Mouse (Mus musculus) lung, embryonic 14.5 days (tissue): ENCODE data around the gene Itgb2. TPM values are rescaled to one million over a fixed set of nuclear protein-coding genes. Genes with fewer than 3 reads are reported as not detected.

Source experiments
- ATAC-seq: fragments of 200-750 bp; cut with Nextera tagmentation; 2 replicates; pipeline ENCODE4 v1.8.0; 2017; ENCODE audit warnings: mild to moderate bottlenecking, moderate TSS enrichment, moderate library complexity; ENCODE audit not compliant: insufficient read depth
- DNase-seq: peaks from one replicate; pipeline ENCODE4 v3.0.0-alpha.2; 2015
- H3K27ac ChIP-seq: fragments of 300-500 bp; sonication (generic); 2 replicates; pipeline ENCODE4 v1.5.1; 2014; ENCODE audit warnings: low read depth, mild to moderate bottlenecking, moderate library complexity
- H3K27me3 ChIP-seq: fragments of 300-500 bp; sonication (generic); 2 replicates; pipeline ENCODE4 v1.6.1; 2014; ENCODE audit warnings: low read length, control low read depth; ENCODE audit not compliant: insufficient read depth
- H3K36me3 ChIP-seq: fragments of 300-500 bp; sonication (generic); 2 replicates; pipeline ENCODE4 v1.6.1; 2014; ENCODE audit warnings: control low read depth; ENCODE audit not compliant: insufficient read depth
- H3K4me1 ChIP-seq: fragments of 300-500 bp; sonication (generic); 2 replicates; pipeline ENCODE4 v1.6.1; 2014; ENCODE audit warnings: antibody characterized with exemption, control low read depth; ENCODE audit not compliant: insufficient read depth
- H3K4me2 ChIP-seq: fragments of 300-500 bp; sonication (generic); 2 replicates; pipeline ENCODE4 v1.6.1; 2014; ENCODE audit warnings: mild to moderate bottlenecking
- H3K4me3 ChIP-seq: fragments of 300-500 bp; sonication (generic); 2 replicates; pipeline ENCODE4 v1.5.1; 2014; ENCODE audit warnings: low read depth, low read length
- H3K9ac ChIP-seq: fragments of 300-500 bp; sonication (generic); 2 replicates; pipeline ENCODE4 v1.6.1; 2014
- H3K9me3 ChIP-seq: fragments of 300-500 bp; sonication (generic); 2 replicates; pipeline ENCODE4 v1.6.1; 2016; ENCODE audit warnings: low read depth, low read length, control low read depth
- CTCF ChIP-seq: IDR thresholded peaks from 2 replicates; pipeline ENCODE4 v1.5.1; 2016; ENCODE audit warnings: antibody characterized with exemption, low read depth
- WGBS: fragments of 180-500 bp; shearing (Covaris S2); extraction: QIAGEN DNeasy Blood & Tissue Kit; methylation state at CpG from one replicate; pipeline ENCODE4 v1.1.7; 2014; 5-methylcytosine and 5-hydroxymethylcytosine counted together
- polyA plus RNA-seq: library from polyadenylated mRNA; unstranded; fragments of >200 nt; fragmentation: Nextera tagmentation; extraction: Ambion mirVana; gene quantifications from 2 replicates; pipeline ENCODE4 v1.2.1, GENCODE M21; 2014

Gene Itgb2
- polyA plus RNA-seq, 1 experiment from 2014 or later, result 2.0 TPM

DNA sequence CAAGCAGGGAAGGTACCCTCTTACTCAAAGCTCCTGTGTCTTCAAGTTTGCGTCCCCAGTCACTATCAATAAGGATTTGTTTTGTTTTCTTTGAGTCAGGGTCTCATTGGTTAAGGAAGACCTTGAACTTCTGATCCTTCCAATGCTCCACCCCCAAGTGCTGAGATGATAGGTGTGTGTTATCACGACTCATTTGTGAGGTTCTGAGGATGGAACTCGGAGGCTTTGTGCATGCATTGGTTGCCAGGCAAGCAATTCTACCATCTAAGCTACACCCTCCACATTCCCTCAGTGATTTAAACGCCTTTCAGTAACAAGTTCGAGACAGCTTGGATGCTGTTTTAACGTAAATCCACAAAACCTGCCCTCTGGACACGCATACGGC lies 51.0 kb downstream of the Itgb2 start:
- no peak for TF ChIP-seq CTCF
- Histone ChIP-seq H3K9ac (peak overlapping the region; percentile 61), H3K4me2 (peak overlapping the region; percentile 86), H3K27ac (peak overlapping the region; percentile 91; the same call in 1 of the 2 replicates), H3K36me3 (no peaks in the 10 kb centered on the region), H3K27me3 (no peaks in the 10 kb centered on the region), H3K4me1 (peaks cover 8% of the 10 kb centered on the region), H3K4me3 (peak overlapping the region; percentile 77), H3K9me3 (no peaks in the 10 kb centered on the region)
- DNase-seq, result no peak
- ATAC-seq, result no peak
- 5% methylated on average over 8 of the region's 8 CpGs for WGBS

DNA sequence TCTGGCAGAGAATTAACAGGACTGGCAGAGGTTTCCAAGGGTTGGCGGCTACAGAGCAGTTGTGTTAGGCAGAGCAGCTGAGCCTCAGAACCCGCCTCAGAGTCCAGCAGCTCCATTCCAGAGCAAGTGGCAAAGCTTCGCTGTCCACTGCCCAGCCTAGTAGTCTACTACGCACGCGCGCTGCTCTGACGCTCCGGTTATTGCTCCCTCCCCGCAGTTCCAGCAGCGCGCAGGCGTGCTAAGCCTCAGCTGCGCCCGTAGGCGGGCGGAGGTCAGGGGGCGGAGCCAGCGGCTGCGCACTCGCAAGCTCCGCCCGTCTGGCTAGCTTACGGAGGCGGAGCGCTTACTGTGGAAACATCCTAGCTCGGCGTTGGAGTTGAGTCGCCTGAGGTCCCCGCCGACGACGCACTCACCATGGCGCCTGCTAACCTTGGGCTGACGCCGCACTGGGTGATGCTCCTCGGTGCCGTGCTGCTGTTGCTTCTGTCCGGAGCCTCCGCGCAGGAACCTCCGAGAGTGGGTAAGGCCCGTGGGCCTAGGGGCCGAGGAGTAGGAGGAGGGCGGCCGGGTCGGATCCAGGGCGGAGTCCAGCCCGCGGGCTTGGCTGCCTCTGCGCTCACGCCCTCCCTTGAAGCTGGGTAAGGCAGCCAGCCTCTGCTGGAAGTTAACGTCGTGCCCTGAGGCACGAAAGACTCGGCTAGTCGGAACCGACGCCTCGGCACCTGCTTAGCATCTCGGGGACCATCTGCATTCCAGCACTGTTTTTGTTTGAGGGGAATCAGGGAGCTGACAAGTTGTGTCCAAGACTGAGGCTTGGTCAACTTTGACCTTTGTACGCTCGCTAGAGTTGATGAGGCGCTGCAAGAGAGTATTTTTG lies 51.6 kb downstream of the Itgb2 start, which contains the start of gene Pttg1ip:
Gene Pttg1ip, plus strand, starts transcription at position 313 of the 877 bp plus-strand sequence.
- Histone ChIP-seq H3K4me1 (peaks cover 8% of the 10 kb centered on the region), H3K4me2 (peak within 1 kb of the TSS; percentile 86), H3K27ac (peak within 1 kb of the TSS; percentile 91), H3K36me3 (no peaks in the 10 kb centered on the region), H3K9ac (peak within 1 kb of the TSS; percentile 77), H3K9me3 (no peaks in the 10 kb centered on the region), H3K4me3 (peak within 1 kb of the TSS; percentile 77), H3K27me3 (no peaks in the 10 kb centered on the region)
- TF ChIP-seq CTCF, result no peak
- DNase-seq (peak; percentile 100), ATAC-seq (peak; percentile 98)
- WGBS, result under 1% methylated on average over 64 of the region's 64 CpGs

- Histone ChIP-seq H3K4me1 (peaks cover 8% of the 10 kb centered on the region), H3K36me3 (0 out of 2 replicates have a peak, but pooled peaks cover 4% of the 10 kb centered on the region), H3K9ac (peak overlapping the region; percentile 77), H3K27ac (peak overlapping the region; percentile 91; the same call in 1 of the 2 replicates), H3K4me3 (peak overlapping the region; percentile 77), H3K27me3 (no peaks in the 10 kb centered on the region), H3K9me3 (no peaks in the 10 kb centered on the region), H3K4me2 (peak overlapping the region; percentile 86)
- WGBS, result 3% methylated on average over 8 of the region's 8 CpGs
- no peak for ATAC-seq
- no peak for TF ChIP-seq CTCF
- no peak for DNase-seq
Observed at GRCm38 (mm10) chr10:77582285-77582618, 52.2 kb downstream of the Itgb2 start.

DNA sequence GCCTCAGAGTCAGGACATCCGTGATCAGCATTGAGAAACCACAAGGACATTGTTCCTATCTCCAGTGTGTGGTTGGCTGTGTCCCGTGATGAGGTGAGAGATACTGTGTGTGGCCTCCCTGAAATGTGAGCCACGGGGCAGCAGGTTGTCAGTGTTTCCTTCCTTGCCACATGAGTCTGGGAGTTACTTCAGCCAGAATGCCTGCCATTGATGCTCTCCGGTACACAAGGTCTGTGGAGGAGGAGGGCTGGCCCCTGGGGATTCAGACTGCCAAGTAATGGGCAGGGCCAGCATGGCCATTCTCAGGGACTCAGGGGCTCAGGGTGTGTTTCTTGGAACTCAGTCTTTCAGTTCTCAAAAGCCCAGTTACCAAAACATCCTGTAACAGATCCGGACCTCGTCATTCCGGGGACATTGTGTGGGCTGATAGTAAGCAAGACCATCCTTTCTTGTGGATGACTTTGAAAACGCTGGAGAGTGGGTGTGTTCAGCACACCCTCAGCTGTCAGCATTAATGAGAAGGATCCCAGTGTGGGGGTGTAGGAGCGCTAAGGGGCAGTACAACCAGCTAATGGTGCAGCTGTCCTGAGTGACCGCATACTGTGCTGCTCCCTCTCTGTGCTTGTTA lies 53.9 kb downstream of the Itgb2 start:
- peaks cover 15% of the 10 kb centered on the region; the same call in 1 of the 2 replicates for H3K36me3 ChIP-seq
- no peak for ATAC-seq

DNA sequence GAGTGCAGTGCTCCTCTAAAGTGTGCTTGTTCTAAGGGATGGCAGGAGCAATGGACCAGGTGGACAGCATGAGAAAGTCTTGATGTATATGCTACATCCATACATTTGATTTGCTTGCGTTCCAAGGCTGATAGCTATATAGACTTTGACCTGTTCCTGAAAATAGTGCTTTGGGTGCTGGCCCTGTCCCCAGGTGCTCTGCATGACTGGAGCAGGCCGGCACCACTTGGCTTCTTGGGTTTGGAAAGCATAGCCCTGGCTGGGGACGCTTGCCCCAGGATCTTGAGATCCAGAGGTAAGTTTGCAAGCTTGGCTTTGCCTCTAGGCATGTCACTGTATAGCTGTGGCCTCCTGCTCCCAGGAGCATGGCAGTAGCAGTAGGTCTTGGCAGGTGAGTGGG lies 56.6 kb downstream of the Itgb2 start:
- ATAC-seq, result no peak
- WGBS, result 83% methylated on average over 3 of the region's 3 CpGs
- H3K9ac ChIP-seq, result no peak overlapping the region

More for the DNA sequence above, 53.9 kb downstream of the Itgb2 start:
- no peak overlapping the region; the same call in 1 of the 2 replicates for H3K4me2 ChIP-seq
- TF ChIP-seq CTCF, result no peak
- peaks cover 8% of the 10 kb centered on the region for H3K4me1 ChIP-seq
- no peak overlapping the region for H3K9ac ChIP-seq
- WGBS, result 65% methylated on average over 10 of the region's 10 CpGs
- H3K4me3 ChIP-seq, result no peak overlapping the region
- H3K9me3 ChIP-seq, result no peaks in the 10 kb centered on the region
- no peak overlapping the region for H3K27ac ChIP-seq
- DNase-seq, result no peak
- H3K27me3 ChIP-seq, result no peaks in the 10 kb centered on the region

DNA sequence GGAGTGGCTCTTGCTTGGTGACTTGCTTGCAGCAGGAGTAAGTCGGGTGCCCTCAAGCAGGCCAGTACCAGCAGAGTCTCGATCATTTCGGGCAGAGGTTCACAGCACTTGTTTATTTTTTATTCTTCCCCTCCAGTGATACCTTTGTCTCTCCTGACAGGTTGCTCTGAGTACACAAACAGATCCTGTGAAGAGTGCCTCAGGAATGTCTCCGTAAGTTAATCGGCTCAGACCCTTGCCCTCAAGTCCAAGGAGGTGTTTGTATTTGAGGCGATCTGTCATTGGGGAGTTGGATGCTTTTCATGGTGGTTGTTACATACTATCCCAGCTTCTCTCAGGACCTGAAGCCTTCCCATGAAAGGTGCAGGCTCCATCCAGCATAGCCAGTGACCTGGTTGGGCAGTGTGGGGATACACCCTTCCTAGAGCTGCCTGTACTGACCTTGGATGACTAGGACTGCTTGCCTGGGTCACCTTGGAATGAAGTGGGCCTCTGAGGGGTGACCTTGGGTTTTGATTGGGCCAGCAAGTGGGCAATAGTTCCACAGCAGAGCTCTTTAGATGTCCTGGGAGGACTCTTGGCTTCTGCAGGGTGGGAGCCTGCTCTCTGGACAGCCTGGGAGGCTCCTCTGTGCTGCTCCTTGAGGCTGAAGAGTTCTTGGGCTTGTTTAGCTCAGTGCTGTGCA lies 57.2 kb downstream of the Itgb2 start:
- DNase-seq (no peak), ATAC-seq (no peak)
- TF ChIP-seq CTCF, result no peak
- Histone ChIP-seq H3K27ac (no peak overlapping the region), H3K27me3 (no peaks in the 10 kb centered on the region), H3K4me3 (no peak overlapping the region), H3K4me1 (peaks cover 3% of the 10 kb centered on the region), H3K9ac (no peak overlapping the region), H3K36me3 (peaks cover 47% of the 10 kb centered on the region), H3K4me2 (no peak overlapping the region), H3K9me3 (no peaks in the 10 kb centered on the region)
- WGBS, result 45% methylated on average over 6 of the region's 6 CpGs

More for the DNA sequence above, 56.6 kb downstream of the Itgb2 start:
- Histone ChIP-seq H3K36me3 (peaks cover 41% of the 10 kb centered on the region), H3K4me2 (no peak overlapping the region), H3K4me1 (peaks cover 3% of the 10 kb centered on the region), H3K4me3 (no peak overlapping the region), H3K27ac (no peak overlapping the region), H3K9me3 (no peaks in the 10 kb centered on the region), H3K27me3 (no peaks in the 10 kb centered on the region)
- DNase-seq, result no peak
- TF ChIP-seq CTCF, result no peak
